Mouse (Mus musculus) embryonic facial prominence, embryonic 13.5 days (tissue): ENCODE results near the gene Acmsd. TPM values are rescaled to one million over a fixed set of nuclear protein-coding genes. Genes with fewer than 3 reads are reported as not detected.

Experiments
- ATAC-seq: fragments of 200-750 bp; cut with Nextera tagmentation; 2 replicates; pipeline ENCODE4 v1.8.0; 2017; ENCODE audit warnings: low read depth; ENCODE audit not compliant: insufficient number of reproducible peaks, insufficient read depth, low FRiP score, low TSS enrichment
- H3K27ac ChIP-seq: fragments of 300-500 bp; sonication (generic); 2 replicates; pipeline ENCODE4 v1.5.1; 2015; ENCODE audit warnings: moderate library complexity, mild to moderate bottlenecking, inconsistent platforms
- H3K27me3 ChIP-seq: fragments of 300-500 bp; sonication (generic); 2 replicates; pipeline ENCODE4 v1.6.1; 2015; ENCODE audit warnings: mild to moderate bottlenecking, inconsistent platforms
- H3K36me3 ChIP-seq: fragments of 300-500 bp; sonication (generic); 2 replicates; pipeline ENCODE4 v1.6.1; 2015; ENCODE audit warnings: mild to moderate bottlenecking, inconsistent platforms
- H3K4me1 ChIP-seq: fragments of 300-500 bp; sonication (generic); 2 replicates; pipeline ENCODE4 v1.6.1; 2015; ENCODE audit warnings: inconsistent platforms
- H3K4me2 ChIP-seq: fragments of 300-500 bp; sonication (generic); 2 replicates; pipeline ENCODE4 v1.6.1; 2015; ENCODE audit warnings: moderate library complexity, mild to moderate bottlenecking, inconsistent platforms
- H3K4me3 ChIP-seq: fragments of 300-500 bp; sonication (generic); 2 replicates; pipeline ENCODE4 v1.5.1; 2015; ENCODE audit warnings: mild to moderate bottlenecking, inconsistent platforms
- H3K9ac ChIP-seq: fragments of 300-500 bp; sonication (generic); 2 replicates; pipeline ENCODE4 v1.6.1; 2015; ENCODE audit warnings: mild to moderate bottlenecking, inconsistent platforms
- H3K9me3 ChIP-seq: fragments of 300-500 bp; sonication (generic); 2 replicates; pipeline ENCODE4 v1.6.1; 2016; ENCODE audit warnings: inconsistent platforms
- WGBS: fragments of 180-500 bp; shearing (Covaris S2); methylation state at CpG from one replicate; pipeline ENCODE4 v1.1.7; 2015; ENCODE audit warnings: mixed read lengths; 5-methylcytosine and 5-hydroxymethylcytosine counted together
- polyA plus RNA-seq: library from polyadenylated mRNA; unstranded; fragments of >200 nt; fragmentation: Nextera tagmentation; extraction: Ambion mirVana; gene quantifications from 2 replicates; pipeline ENCODE4 v1.2.1, GENCODE M21; 2015

Gene Acmsd
- polyA plus RNA-seq, 1 experiment from 2014 or later, result not detected

DNA sequence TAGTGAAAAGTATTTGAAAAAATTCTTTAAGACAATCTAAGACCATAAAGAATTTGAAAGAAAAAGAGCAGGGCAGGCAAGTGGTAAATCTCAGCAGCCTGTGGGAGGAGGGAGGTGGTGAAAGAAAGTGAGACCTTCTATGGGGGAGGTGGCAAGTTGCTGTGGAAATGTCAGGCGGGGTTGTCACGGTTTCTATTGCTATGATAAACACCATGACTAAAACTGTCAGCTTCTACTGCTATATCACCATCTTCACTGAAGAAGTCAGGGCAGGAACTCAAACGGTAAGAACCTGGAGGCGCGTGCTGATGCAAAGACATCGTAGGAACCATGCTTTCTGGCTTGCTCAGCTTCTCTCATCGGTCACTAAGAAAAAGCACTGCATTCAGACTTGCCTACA is 83.7 kb downstream of the Acmsd start:
- H3K27me3 ChIP-seq, result no peaks in the 10 kb centered on the region
- H3K36me3 ChIP-seq, result no peaks in the 10 kb centered on the region
- WGBS, result 75% methylated on average over 7 of the region's 7 CpGs
- no peaks in the 10 kb centered on the region for H3K4me1 ChIP-seq
- H3K4me2 ChIP-seq, result no peak overlapping the region
- H3K9me3 ChIP-seq, result no peaks in the 10 kb centered on the region
- no peak overlapping the region for H3K9ac ChIP-seq
- no peak for ATAC-seq
- no peak overlapping the region for H3K4me3 ChIP-seq
- H3K27ac ChIP-seq, result no peak overlapping the region

- WGBS, result 85% methylated on average over 6 of the region's 6 CpGs
- no peak overlapping the region for H3K4me3 ChIP-seq
Observed at GRCm38 (mm10) chr1:127816381-127816780, 87.2 kb downstream of the Acmsd start.

More at GRCm38 (mm10) chr1:127816381-127816780, 87.2 kb downstream of the Acmsd start:
- Histone ChIP-seq H3K9ac (no peak overlapping the region), H3K9me3 (no peaks in the 10 kb centered on the region), H3K27me3 (no peaks in the 10 kb centered on the region), H3K36me3 (no peaks in the 10 kb centered on the region), H3K27ac (no peak overlapping the region), H3K4me1 (no peaks in the 10 kb centered on the region), H3K4me2 (no peak overlapping the region)
- ATAC-seq, result no peak

Other genes starting within 250 kb of the Acmsd start
- 8.8 and 9.4 TPM in 2 replicates for gene Tmem163, start 49.9 kb upstream of the Acmsd start, polyA plus RNA-seq
- 100 and 109 TPM in 2 replicates for gene Ccnt2, start 44.8 kb downstream of the Acmsd start, polyA plus RNA-seq
- not detected in 2 replicates for gene Map3k19, start 125.6 kb downstream of the Acmsd start, polyA plus RNA-seq
- 24.7 and 25.7 TPM in 2 replicates for gene Rab3gap1, start 139.4 kb downstream of the Acmsd start, polyA plus RNA-seq